Mouse (Mus musculus) spleen, postnatal 10 days (tissue): Measurements from ENCODE around the gene Zfp213.
"Not testable (repeated sequence)": the region's sequence is repeated elsewhere in the genome, so short reads cannot be mapped to it uniquely, and the experiment has no call there.

ENCODE experiments used
- DNase-seq, 2 experiments: peaks; one replicate each; pipeline ENCODE4 v3.0.0; 2021 to 2022; ENCODE audit warnings: low spot score in 2 of 2

Zfp213 gene

GRCm38 (mm10) chr17:23545841-23546240 lies 18.2 kb downstream of the Zfp213 start:
- DNase-seq = no peak

GRCm38 (mm10) chr17:23544766-23545165 lies 19.3 kb downstream of the Zfp213 start:
- DNase-seq = no peak

GRCm38 (mm10) chr17:23543983-23544382 lies 20.1 kb downstream of the Zfp213 start:
- DNase-seq = no peak

GRCm38 (mm10) chr17:23543325-23543724 lies 20.7 kb downstream of the Zfp213 start:
- DNase-seq = no peak

- no peak for DNase-seq
Measured at GRCm38 (mm10) chr17:23542835-23543234, 21.2 kb downstream of the Zfp213 start.

GRCm38 (mm10) chr17:23542004-23542720 lies 21.9 kb downstream of the Zfp213 start:
- DNase-seq = no peak

- DNase-seq = no peak
Measured at GRCm38 (mm10) chr17:23540605-23541475, 23.2 kb downstream of the Zfp213 start.

- DNase-seq = no peak
Measured at GRCm38 (mm10) chr17:23540106-23540505, 23.9 kb downstream of the Zfp213 start.

- no peak for DNase-seq
Measured at GRCm38 (mm10) chr17:23539608-23540007, 24.4 kb downstream of the Zfp213 start.

GRCm38 (mm10) chr17:23538299-23539015 lies 25.6 kb downstream of the Zfp213 start:
- peak in 1 of 2 experiments; percentile 10 for DNase-seq

- DNase-seq = no peak
Measured at GRCm38 (mm10) chr17:23537554-23538255, 26.3 kb downstream of the Zfp213 start.

GRCm38 (mm10) chr17:23535046-23535788 lies 28.8 kb downstream of the Zfp213 start:
- DNase-seq = not testable (repeated sequence)

- DNase-seq = not testable (repeated sequence)
Measured at GRCm38 (mm10) chr17:23533591-23534490, 30.2 kb downstream of the Zfp213 start.

GRCm38 (mm10) chr17:23531408-23531807 lies 32.6 kb downstream of the Zfp213 start:
- DNase-seq = not testable (repeated sequence)

- DNase-seq = not testable (repeated sequence)
Measured at GRCm38 (mm10) chr17:23522941-23523732, 40.9 kb downstream of the Zfp213 start.

- no peak for DNase-seq
Measured at GRCm38 (mm10) chr17:23518701-23519423, 45.2 kb downstream of the Zfp213 start.
